Mouse (Mus musculus): ENCODE results near the gene Nrg4.

GRCm38 (mm10) chr9:55371908-55372307, 45.3 kb upstream of the Nrg4 start:
- no peak for TF ChIP-seq USF1 (IDR thresholded peaks at IDR 0.05; ENCODE audit: low read depth)
- TF ChIP-seq POLR2A (IDR thresholded peaks at IDR 0.05; ENCODE audit: insufficient read length, low read depth): no peak
